7 mouse cellular contexts compared by ENCODE assay signal in genomic region chr17:35269653-35270347, GRCm38 (mm10). TPM values are rescaled to one million over a fixed set of nuclear protein-coding genes. Genes with fewer than 3 reads are reported as not detected.
A peak's percentile ranks its signal among the peaks of the same experiment; 100 is the strongest.
DNase-seq lines count a peak whose midpoint lies in the region; ATAC-seq lines count a peak whose summit lies in the region.

No protein-coding gene starts in this region.

- peak; percentile 56; the same call in 1 of the 2 replicates for ATAC-seq in limb, embryonic 12.5 days (ENCODE audit: insufficient number of reproducible peaks, insufficient read depth, low FRiP score, low TSS enrichment, low read depth)

- no peaks in the 10 kb centered on the region for H3K4me1 ChIP-seq in limb, embryonic 12.5 days (replicated peaks)

- H3K36me3 ChIP-seq in limb, embryonic 12.5 days: no peaks in the 10 kb centered on the region

- H3K27ac ChIP-seq in limb, embryonic 12.5 days: no peak overlapping the region

- DNase-seq in ovary, postnatal 36 days (ENCODE audit: low spot score): peak; percentile 75
- no peak for DNase-seq in ovary, adult 18-20 months (ENCODE audit: low spot score)
- peak; percentile 78 for DNase-seq in embryo, embryonic 10.5 days (ENCODE audit: low spot score)
- DNase-seq in thymus, postnatal 14 days: peak; percentile 54
- DNase-seq in layer of hippocampus, adult 9-11 months: no peak
- no peak for DNase-seq in layer of hippocampus, adult 9-10 months (ENCODE audit: low spot score)

- no peak overlapping the region for H3K4me3 ChIP-seq in limb, embryonic 12.5 days (replicated peaks)

- H3K9me3 ChIP-seq in limb, embryonic 12.5 days: no peaks in the 10 kb centered on the region

- peaks cover 20% of the 10 kb centered on the region for H3K27me3 ChIP-seq in limb, embryonic 12.5 days

- H3K4me2 ChIP-seq in limb, embryonic 12.5 days: no peak overlapping the region

- H3K9ac ChIP-seq in limb, embryonic 12.5 days (replicated peaks): no peak overlapping the region

- 25% methylated on average over 3 of the region's 3 CpGs for WGBS in limb, embryonic 12.5 days

RNA-seq across cellular contexts. Expression of gene H2-D1, which starts 7.3 kb away (rescaled TPM):
- 17.8 and 18.8 TPM in 2 replicates for polyA plus RNA-seq in limb, embryonic 12.5 days (2016; fragmentation: Nextera tagmentation; extraction: Ambion mirVana)

RNA-seq across cellular contexts. Expression of gene Ddx39b, which starts 28.3 kb away (rescaled TPM):
- 620 and 638 TPM in 2 replicates for polyA plus RNA-seq in limb, embryonic 12.5 days (2016; fragmentation: Nextera tagmentation; extraction: Ambion mirVana)

RNA-seq across cellular contexts. Expression of gene Nfkbil1, which starts 34.2 kb away (rescaled TPM):
- 13.3 and 15.5 TPM in 2 replicates for polyA plus RNA-seq in limb, embryonic 12.5 days (2016; fragmentation: Nextera tagmentation; extraction: Ambion mirVana)

RNA-seq across cellular contexts. Expression of gene Atp6v1g2, which starts 36.3 kb away (rescaled TPM):
- polyA plus RNA-seq in limb, embryonic 12.5 days (2016; fragmentation: Nextera tagmentation; extraction: Ambion mirVana): 4.3 and 4.8 TPM in 2 replicates

RNA-seq across cellular contexts. Expression of gene Gm16181, which starts 49.2 kb away (rescaled TPM):
- 0.45 and 1.1 TPM in 2 replicates for polyA plus RNA-seq in limb, embryonic 12.5 days (2016; fragmentation: Nextera tagmentation; extraction: Ambion mirVana)

Comparison
In these comparisons a context has a peak if more than half of its experiments do, and no peak if none do; other contexts are left out.
1. DNase-seq: peak in ovary, postnatal 36 days (single experiment), embryo, embryonic 10.5 days (single experiment) and thymus, postnatal 14 days (single experiment); none in ovary, adult 18-20 months (single experiment), layer of hippocampus, adult 9-11 months (single experiment) and layer of hippocampus, adult 9-10 months (single experiment).